Mouse (Mus musculus) olfactory bulb, adult 2 months (tissue): Measurements from ENCODE around the gene Gipr.

Experiments used
- CTCF ChIP-seq: fragments of 200-500 bp; IDR thresholded peaks from 2 replicates; pipeline ENCODE4 v1.5.1; 2012; ENCODE audit warnings: low read depth, mild to moderate bottlenecking, low read length, moderate library complexity; ENCODE audit not compliant: insufficient read depth
- POLR2A ChIP-seq: fragments of 200-500 bp; IDR thresholded peaks from 2 replicates; pipeline ENCODE4 v1.6.1; 2012; ENCODE audit warnings: mild to moderate bottlenecking, low read depth, low read length, moderate library complexity; ENCODE audit not compliant: insufficient read depth

- TF ChIP-seq CTCF, result no peak
- 0 out of 2 replicates have a peak, but pooled peaks have one; percentile 12 for TF ChIP-seq POLR2A
These were observed 4.2 kb upstream of the Gipr start for GRCm38 (mm10) chr7:19170142-19170541.
